Mouse (Mus musculus) cerebellum, adult 18-20 months (tissue): ENCODE data around the gene Tmem265.
A peak's percentile ranks its signal among the peaks of the same experiment; 100 is the strongest.

Experiments used
- DNase-seq, 2 experiments: peaks; one replicate each; pipeline ENCODE4 v3.0.0; 2021

The Tmem265 gene

DNA sequence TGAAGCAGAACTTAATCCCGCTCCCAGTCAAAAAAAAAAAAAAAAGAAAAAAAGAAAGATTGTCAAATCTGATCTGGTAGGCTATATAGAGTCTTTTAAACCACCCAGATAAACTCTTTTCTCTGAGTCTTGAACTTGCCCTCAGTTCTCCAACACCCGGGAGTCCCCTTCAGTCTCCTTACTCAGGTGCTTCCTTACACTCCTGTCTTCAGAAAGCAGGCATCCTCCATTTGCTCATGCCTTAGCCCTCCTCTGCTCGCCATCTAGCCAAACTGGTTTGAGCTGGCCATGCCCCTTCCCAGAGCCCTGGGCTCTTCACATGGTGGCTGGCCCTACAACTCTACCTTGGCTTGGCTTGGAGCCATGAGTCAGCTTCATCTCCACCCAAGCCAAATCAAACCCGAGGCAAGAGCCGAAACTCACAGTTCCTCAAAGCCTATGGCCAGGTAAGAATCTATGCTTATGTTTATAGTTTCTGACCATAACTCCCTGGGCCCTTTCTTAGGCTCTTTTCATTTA lies at the start of gene Tmem265:
Gene Tmem265 (plus strand): TSS at position 51 of the 519 bp plus-strand sequence.
- DNase-seq: peak; percentile 26 to 36

DNA sequence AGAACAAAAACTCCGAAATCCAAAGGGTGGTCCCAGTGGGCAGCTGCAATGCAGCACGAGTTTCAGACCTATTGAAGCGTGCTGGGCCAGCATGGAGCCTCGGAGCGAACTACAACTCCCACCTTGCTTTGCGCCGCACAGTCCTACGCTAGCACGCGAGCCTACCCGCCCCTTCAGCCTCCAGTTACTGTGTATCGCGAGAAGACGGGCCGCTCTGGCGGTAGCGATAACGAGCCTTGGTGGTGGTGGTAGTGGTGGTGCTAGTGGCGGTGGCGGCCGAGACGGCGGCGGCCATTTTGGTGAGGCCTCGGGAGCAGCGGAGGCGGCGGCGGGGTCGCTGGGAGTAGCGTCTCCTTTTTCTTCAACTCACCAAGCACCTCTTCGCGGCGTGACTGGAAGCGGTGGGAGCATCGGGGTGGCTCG lies 49.4 kb upstream of the Tmem265 start, which contains the start of gene Srcap:
Gene Srcap (plus strand): TSS at position 176 of the 423 bp plus-strand sequence.
- peak; percentile 93 to 97 for DNase-seq

DNA sequence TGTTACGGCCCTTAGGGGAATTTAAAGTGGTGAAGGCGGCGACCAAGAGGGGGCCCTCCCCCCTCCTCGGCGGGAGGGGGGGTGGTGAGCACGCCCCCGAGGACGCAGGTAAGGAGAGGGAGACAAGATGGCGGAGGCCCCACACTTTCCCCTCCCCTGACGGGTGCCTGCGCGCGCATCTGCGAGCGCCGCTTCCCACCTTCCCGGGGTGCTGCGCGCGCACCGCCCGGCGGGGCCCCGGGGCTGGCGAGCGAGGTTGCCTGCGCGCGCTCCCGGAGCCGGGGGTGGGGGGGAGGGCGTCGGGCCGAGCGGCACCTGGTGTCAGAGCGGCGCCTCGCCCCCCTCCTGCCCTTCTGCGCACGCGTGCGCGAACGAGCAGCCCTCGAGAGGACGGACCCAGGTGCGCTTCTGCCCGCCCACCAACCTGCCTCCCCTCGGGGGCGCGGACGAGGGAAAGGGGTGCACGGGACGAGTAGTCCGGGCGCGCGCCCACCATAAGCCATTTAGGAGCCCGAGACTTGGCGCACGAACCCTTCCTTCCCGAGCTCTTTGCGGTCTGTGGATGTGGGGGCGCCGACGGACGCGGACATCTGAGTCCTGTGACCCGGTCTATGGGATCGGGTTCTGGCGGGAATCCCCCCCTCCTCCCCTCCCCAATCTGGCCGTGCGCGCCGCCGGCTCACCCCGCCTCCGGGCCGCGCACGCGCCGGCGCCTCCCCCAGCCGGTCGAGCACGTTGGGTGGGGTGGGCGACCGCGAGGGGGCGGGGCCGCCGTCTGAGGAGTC lies 48.8 kb upstream of the Tmem265 start:
- peak; percentile 85 to 92 for DNase-seq

DNA sequence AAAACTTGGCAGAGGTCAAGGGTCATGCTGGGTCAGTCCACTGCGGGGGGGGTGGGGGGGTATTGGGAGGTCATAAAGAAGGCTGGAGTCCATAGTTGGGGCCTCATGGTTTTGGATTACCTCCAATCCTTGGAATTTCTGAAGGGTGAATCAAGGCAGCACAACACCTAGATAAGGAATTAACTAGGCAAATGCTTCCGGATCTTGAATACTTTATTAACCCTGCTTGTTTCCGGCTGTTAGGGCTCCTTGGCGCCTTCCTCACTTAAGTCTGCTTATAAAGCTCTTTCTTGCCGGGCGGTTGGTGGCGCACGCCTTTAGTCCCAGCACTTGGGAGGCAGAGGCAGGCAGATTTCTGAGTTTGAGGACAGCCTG lies 48.2 kb upstream of the Tmem265 start:
- peak in 1 of 2 experiments; percentile 32 for DNase-seq

DNA sequence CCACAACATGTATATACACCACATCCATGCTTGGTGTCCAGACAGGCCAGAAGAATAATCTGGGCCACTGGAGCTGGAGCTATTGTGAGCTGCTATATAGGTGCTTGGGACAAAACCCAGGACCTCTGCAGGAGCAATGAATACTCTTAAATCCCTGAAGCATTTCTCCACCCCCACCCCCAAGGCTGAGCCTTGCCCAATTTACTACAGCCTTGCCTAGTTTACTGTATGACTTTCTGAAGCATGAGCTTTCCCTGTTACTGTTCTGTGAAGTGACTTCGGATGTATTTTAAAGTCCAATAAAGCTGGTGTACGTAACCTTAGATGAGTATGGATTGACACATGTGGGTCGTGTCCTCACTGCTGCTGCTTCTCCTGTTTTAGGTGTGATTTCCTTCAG lies 47.4 kb upstream of the Tmem265 start:
- DNase-seq: no peak

DNA sequence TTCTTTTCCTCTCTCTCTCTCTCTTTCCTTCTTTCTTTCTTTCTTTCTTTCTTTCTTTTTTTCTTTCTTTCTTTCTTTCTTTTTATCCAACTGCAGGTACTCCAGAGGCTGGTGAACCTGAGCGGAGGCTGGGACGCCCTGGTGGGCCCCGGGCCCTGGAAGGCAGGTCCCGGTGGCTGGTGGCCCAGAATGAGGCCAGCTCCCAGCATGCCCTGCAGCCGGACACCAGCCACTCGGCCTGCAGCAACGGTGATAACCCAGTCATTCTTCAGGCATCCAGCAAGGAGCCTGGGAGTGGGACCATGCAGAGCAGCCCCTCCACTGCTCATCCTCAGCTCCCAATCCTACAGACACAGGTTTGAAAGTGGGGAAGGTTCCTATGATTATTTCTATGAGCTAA lies 45.3 kb upstream of the Tmem265 start:
- DNase-seq: peak; percentile 47 to 50

DNA sequence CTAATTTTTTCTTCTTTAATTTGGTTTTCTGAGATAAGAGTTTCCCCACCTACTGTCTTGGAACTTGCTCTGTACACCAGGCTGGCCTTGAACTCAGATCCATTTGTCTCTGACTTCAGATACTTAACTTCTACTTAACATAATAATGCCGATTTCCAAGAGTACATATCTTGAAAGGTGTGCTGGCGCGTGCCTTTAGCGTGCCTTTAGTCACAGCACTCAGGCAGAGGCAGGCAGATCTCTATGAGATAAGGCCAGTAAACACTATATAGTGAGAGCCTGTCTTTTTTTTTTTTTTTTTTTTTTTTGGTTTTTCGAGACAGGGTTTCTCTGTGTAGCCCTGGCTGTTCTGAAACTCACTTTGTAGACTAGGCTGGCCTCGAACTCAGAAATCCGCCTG lies 44.8 kb upstream of the Tmem265 start:
- DNase-seq: no peak

DNA sequence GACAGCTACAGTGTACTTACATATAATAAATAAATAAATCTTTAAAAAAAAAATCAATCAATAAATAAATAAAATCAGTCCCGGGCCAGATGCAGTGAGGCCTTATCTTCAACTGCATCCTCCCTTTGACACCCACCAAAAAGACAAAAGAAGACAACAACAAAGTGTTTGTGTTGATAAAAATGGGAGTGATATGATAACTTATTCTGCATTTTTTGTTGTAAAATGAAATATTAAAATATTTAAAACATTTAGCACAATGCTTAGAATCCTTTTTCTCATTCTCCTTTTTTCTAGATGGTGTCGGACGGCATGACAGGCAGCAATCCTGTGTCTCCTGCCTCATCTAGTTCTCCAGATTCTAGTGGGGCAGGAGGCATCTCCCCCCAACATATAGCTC lies 41.9 kb upstream of the Tmem265 start, which contains the start of gene Gm42715:
Gene Gm42715 (plus strand): TSS at position 301 of the 400 bp plus-strand sequence.
- no peak for DNase-seq

DNA sequence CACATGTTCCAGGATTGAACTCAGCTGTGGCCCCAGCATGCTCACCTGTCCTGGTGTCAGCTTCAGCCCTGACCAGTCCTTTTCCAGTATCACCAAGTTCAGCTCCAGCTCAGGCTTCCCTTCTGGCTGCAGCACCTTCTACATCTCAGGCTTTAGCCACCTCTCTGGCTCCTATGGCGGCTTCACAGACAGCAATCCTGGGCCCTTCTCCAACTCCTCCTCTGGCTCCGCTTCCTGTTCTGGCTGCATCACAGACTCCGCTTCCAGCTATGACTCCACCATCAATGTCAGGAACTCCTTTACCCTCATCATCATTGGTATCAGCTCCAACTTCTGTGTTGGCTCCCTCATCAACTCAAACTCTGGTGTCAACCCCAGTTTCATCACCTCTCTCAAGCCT lies 19.5 kb upstream of the Tmem265 start:
- peak; percentile 36 to 48 for DNase-seq

DNA sequence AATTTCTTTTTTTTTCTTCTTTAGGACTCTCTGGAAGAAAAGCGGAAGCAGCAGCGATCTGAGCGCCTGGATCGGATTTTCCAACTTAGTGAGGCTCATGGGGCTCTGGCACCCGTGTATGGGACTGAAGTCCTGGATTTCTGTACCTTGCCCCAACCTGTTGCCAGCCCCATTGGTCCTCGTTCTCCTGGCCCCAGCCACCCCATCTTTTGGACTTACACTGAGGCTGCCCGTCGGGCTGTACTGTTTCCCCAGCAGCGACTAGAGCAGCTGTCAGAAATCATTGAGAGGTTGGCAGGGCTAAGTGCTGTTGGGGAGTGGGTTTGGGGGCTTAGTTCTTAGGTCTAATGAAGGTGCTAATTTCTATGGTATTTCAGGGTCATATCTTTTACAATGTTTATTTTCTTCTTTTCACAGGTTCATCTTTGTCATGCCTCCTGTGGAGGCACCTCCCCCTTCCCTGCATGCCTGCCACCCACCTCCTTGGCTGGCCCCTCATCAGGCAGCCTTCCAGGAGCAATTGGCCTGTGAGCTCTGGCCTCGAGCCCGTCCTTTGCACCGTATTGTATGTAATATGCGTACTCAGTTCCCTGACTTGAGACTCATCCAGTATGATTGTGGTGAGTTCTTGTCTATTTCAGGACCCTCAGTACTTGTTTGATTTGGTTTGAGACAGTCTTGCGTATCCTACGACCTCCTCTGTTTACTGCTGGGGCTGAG lies 11.9 kb upstream of the Tmem265 start:
- DNase-seq: peak; percentile 77 to 79

DNA sequence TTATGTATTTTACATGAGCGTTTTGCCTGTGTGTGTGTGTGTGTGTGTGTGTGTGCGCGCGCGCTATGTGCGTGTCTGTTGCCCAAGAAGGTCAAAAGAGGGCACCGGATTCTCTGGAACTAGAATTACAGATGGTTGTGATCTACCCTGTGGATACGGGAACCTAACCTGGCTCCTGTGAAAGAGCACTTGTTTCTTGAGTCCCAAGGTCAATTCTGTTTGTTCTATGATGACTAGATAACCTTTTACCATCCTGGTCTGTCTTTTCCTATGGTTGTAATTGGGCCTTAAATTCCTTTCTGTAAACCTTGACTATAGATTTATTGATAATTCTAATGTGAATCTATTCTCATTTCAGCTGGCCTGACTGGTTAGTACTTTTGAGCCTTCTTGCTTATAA lies 9.6 kb upstream of the Tmem265 start:
- DNase-seq: no peak

DNA sequence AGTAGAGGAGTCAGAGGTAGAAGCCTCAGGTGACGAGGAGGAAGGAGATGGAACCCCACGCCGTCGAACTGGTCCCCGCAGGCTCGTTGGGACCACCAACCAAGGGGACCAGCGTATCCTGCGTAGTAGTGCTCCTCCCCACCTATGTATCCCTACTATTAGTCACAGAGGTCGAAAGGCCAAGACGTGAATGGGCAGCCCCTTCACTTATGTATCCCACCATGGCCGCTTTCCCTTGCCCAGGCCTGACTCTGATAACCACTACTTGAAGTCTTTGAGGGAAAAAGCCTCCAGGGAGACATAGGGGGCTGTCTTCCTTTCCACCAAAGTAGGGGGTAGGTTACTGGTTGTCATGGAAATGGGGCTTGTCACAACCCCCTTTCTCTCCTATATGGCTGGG lies 610 bp upstream of the Tmem265 start:
- DNase-seq: no peak

DNA sequence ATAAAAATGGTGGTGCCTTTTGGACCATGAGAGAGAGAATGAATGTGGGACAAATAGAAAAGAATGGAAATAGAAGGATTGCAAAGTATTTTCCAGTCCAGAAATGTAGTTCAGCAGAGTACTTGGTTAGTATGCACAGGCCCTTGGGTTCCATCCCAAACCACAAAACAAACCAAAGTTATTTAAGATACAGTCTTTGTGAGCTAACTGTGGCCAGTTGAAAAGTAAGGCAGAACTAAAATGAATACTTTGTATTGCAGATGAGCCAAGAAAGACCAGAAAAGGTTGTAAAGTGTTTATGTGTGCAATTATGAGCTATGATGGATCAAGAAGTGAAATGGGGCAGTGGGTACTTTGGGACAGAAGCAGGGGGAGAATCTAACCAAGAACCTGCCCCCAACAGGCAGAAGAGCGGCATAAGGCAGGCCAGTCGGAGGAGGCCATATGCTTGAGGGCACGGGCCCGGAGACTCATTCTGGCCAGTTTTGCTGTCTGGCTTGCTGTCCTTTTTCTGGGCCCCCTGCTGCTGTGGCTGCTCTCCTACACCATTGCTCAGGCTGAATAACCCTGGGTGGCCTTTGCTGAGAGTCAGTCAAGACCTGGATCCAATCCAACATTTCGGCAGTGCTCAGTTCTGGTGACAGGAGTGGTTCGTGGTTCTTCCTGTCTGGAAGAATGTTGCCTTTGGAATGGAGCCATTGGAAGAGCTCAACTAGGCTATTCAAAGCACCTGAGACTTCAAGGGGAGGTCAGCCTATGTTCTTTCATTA lies 3.4 kb downstream of the Tmem265 start:
- peak; percentile 91 to 96 for DNase-seq

DNA sequence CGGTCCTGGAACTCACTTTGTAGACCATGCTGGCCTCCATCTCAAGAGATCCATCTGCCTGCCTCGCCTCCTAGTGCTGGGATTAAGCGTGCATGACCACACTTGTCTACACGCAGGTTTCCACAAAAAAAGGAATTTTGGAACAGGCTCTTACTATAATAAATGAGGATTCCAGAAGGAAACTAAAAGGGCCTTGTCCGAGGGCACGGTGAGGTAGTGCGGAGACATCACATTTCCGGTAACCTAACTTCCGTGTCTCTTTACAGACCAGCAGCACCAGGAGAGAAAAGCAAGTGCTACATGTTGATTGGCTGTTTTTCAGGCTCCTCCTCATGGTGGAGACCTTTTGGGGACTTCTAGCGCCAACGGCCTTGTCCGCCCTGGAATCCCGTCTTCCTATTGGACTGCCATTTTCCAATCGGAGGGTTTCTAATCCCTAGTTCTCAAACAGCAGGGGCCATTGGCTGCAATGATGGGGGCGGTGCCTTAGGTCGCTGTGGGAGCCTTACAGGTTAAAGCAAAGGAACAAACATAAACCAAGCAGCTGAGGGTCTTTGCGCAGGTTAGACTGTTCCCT lies 11.8 kb downstream of the Tmem265 start, which contains the start of gene Phkg2:
Gene Phkg2 (plus strand): TSS at position 446 of the 577 bp plus-strand sequence.
- peak; percentile 86 to 97 for DNase-seq

DNA sequence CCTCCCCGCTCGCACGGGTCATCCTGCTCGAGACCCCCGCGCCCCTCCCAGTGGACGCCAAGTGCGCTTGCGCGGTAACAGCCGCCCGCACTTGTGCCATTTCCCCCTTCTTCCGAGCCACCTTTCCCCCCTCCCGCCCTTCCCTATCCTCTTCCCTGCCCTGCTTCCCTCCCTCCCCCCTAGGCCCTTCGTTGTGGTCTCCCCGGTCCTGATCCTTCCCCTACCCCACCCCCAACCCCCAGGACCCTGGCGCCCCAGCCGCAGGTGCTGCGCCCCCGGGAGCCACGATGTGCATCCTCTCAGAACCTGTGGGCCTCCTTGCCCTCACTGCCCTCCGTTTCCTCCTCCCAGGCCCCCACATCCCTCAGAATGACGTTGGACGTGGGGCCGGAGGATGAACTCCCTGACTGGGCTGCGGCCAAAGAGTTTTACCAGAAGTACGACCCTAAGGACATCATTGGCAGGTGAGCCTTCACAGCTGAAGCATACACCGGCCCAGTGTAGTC lies 12.4 kb downstream of the Tmem265 start:
- DNase-seq: peak; percentile 44 to 48

DNA sequence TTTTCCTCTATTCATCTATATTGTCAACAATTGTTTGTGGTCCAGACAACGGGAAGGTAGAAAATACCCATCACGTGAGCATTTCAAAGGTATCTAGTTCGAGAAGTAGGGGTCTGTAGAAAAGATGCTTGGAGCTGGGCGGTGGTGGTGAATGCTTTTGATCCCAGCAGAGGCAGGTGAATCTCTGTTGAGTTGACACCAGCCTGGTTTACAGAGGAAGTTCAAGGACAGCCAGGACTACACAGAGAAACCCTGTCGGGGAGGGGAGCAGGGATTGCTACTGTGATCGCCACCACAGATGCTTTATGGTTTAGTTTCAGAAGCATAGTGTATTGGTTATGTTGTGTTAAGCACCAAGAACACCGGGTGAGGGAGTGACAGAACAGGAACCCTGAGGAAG lies 12.9 kb downstream of the Tmem265 start:
- DNase-seq: no peak

DNA sequence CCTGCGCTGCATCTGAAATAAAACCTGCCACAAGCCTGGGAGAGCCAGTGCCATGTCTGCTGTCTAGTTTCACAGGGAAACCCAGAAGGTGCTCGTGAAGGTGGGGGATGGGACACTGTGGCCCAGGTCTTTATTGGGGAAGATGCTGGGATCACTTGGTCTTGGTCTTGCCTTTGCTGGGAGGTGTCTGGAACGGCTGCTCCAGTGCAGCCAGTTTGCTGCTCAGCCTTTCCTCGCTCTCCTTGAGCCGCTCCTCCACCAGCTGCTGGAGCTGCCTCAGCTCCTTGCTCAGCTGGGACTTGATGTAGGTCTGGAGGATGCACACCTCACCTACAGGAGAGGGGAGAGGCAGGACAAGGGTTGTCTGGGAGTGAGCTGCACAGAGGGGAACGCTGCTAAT lies 22.1 kb downstream of the Tmem265 start:
- no peak for DNase-seq

DNA sequence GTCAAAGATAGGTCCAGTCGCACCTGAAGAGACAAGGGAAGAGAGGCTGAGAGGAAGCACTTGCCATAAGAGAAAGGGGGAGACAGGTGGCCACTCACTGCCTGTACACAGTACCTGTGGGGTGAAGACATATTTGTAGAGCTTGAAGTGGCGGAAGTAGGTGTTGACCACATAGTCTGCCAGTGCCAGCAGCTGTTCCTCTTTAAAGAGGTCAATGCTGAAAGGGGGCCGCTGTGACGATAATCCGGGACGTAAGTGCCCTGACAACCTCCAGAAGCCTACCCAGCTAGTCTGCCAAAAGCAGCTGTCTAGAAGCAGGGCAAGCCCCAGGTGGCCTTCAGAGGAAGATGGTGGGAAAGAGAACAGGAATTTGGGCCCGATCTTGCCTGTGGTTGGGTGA lies 23.8 kb downstream of the Tmem265 start:
- no peak for DNase-seq

DNA sequence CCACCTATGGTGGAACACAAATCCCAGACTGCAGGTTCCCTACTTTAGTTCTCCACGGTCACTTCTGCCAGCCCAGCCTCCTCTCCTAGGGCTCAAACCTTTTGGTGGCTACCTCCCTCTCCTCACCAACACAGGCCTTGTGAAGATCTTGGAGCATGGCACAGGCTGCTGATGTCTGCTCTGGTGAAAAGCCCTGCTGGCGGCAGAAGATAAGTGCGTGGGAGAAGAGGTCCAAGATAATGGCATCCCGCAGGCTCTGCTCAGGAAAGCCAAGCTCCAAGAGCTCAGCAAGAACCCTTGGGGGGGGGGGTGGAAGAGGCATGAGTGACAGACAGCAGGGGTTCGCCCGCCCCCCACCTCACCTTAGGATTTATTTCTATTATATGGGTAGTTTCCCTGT lies 25.0 kb downstream of the Tmem265 start:
- no peak for DNase-seq

DNA sequence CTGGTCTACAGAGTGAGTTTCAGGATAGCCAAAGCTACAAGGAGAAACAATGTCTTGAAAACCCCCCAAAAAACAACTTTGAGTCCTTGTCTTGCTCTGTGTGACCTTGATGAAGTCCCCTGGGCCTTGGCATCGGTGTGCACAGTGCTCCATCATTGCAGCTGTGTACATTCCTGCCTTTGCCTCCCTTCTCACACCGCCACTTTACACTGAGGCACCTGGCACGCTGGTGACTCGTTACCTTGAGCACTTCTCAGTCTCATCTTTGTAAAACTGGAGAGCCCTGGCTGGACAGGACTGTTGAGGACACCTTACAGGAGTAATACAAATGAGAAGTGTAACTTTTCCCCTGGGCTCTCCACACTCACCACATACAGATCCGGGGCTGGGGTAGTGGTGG lies 26.0 kb downstream of the Tmem265 start:
- DNase-seq: no peak

DNA sequence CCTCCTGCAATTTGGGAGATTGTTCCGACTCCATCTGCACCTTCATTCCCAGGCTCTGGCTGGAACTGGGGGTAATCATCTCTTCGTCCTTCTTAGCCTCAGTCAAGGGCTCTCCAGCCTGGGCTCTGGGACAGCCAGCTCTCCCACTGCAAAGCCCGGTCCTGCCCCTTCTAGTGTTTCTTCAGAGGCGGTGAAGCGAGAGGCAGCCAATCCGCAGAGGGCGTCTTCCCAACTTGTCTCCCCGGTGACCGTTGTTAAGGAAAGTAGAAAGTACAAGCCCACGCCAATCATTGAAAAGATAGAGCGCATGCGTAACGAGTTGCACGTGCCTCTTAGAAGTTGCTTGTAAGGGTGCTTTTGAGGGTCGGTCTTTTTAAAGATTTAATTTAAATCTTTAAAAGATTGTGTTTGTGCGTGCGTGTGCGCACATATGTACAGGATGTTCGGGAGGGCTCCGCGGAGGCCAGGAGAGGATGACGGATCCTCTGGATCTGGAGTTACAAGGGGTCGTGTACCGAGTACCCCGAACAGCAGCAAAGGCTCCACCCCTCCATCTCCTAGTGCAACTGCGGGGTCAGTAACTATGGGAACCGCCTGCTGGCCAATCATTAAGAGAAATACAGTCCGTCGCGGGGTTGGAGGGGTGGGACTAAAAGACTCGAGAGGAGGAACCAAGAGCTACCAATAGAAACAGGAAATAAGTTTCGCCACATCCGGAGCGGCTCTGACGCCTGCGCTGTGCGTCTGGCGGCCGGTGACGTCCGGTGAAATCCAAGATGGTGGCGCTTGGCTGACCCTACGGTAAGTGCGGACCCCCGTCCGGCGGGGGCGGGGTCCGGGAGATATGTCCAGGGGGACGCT lies 27.1 kb downstream of the Tmem265 start, which contains the start of the genes Ccdc189 and Rnf40:
Gene Ccdc189 (minus strand): TSS at position 585 of the 861 bp plus-strand sequence.
Gene Rnf40 (plus strand): TSS at position 757 of the 861 bp plus-strand sequence.
- DNase-seq: peak; percentile 87 to 93
